Mouse (Mus musculus) spleen, adult 2 months (tissue): ENCODE results near the gene Ppp2r1b.

Source experiments
- CTCF ChIP-seq: fragments of 200-500 bp; IDR thresholded peaks from 2 replicates; pipeline ENCODE4 v1.5.1; 2011; ENCODE audit warnings: mild to moderate bottlenecking, inconsistent platforms; ENCODE audit not compliant: insufficient read depth, insufficient read length, insufficient replicate concordance; ENCODE audit errors: extremely low read depth
- POLR2A ChIP-seq: fragments of 200-500 bp; IDR thresholded peaks from 2 replicates; pipeline ENCODE4 v1.6.1; 2011; ENCODE audit warnings: low read depth, low read length, inconsistent platforms

- no peak for TF ChIP-seq CTCF
- no peak for TF ChIP-seq POLR2A
These were observed 28.6 kb upstream of the Ppp2r1b start for GRCm38 (mm10) chr9:50816512-50816911.
